Mouse (Mus musculus) C2C12 (cell line): ENCODE data around the gene Gpr153. TPM values are rescaled to one million over a fixed set of nuclear protein-coding genes. Genes with fewer than 3 reads are reported as not detected.

Experiments used
- H3K27me3 ChIP-seq: one replicate; pipeline ENCODE4 v1.6.1; 2011; ENCODE audit not compliant: control insufficient read depth, insufficient read depth, insufficient read length
- H3K36me3 ChIP-seq: one replicate; pipeline ENCODE4 v1.6.1; 2011; ENCODE audit not compliant: control insufficient read depth, insufficient read depth
- H3K4me3 ChIP-seq: one replicate; pipeline ENCODE4 v1.5.1; 2011; ENCODE audit warnings: mild to moderate bottlenecking, control low read depth; ENCODE audit not compliant: poor library complexity, insufficient read depth, severe bottlenecking
- H3K79me2 ChIP-seq: one replicate; pipeline ENCODE4 v1.6.1; 2011; ENCODE audit not compliant: control insufficient read depth, insufficient read depth
- H3K79me3 ChIP-seq: one replicate; pipeline ENCODE4 v1.6.1; 2011; ENCODE audit warnings: low read depth, control low read depth
- H3ac ChIP-seq: one replicate; pipeline ENCODE3; 2011; ENCODE audit warnings: low read depth; ENCODE audit not compliant: control insufficient read depth, insufficient read length
- CEBPB ChIP-seq: IDR thresholded peaks from one replicate; pipeline ENCODE4 v1.6.1; 2011; ENCODE audit warnings: low read depth, mild to moderate bottlenecking, control low read depth, moderate library complexity
- CTCF ChIP-seq: IDR thresholded peaks from one replicate; pipeline ENCODE4 v1.5.1; 2011; ENCODE audit not compliant: control insufficient read depth, insufficient read depth, insufficient read length
- FOSL1 ChIP-seq: IDR thresholded peaks from one replicate; pipeline ENCODE4 v1.8.0; 2011; ENCODE audit warnings: mild to moderate bottlenecking, low read length; ENCODE audit not compliant: poor library complexity, insufficient read depth, severe bottlenecking
- MAX ChIP-seq: IDR thresholded peaks from one replicate; pipeline ENCODE4 v1.6.1; 2011; ENCODE audit warnings: mild to moderate bottlenecking, control low read depth
- MYOD1 ChIP-seq: IDR thresholded peaks from one replicate; pipeline ENCODE4 v1.6.1; 2011; ENCODE audit warnings: low read depth; ENCODE audit not compliant: control insufficient read depth, insufficient read length
- MYOG ChIP-seq: IDR thresholded peaks from one replicate; pipeline ENCODE4 v1.6.1; 2011; ENCODE audit not compliant: control insufficient read depth, insufficient read length; ENCODE audit errors: extremely low read depth
- USF1 ChIP-seq: IDR thresholded peaks from one replicate; pipeline ENCODE4 v1.6.1; 2011; ENCODE audit warnings: low read depth, mild to moderate bottlenecking, control low read depth, moderate library complexity
- polyA plus RNA-seq: library from polyadenylated mRNA; unstranded; fragments of >200 nt; fragmentation: generic; extraction: Trizol; gene quantifications from one replicate; pipeline ENCODE4 v1.2.1, GENCODE M21; 2012; ENCODE audit warnings: missing spikeins

Gene Gpr153
- polyA plus RNA-seq, 1 experiment: 5.4 TPM

DNA sequence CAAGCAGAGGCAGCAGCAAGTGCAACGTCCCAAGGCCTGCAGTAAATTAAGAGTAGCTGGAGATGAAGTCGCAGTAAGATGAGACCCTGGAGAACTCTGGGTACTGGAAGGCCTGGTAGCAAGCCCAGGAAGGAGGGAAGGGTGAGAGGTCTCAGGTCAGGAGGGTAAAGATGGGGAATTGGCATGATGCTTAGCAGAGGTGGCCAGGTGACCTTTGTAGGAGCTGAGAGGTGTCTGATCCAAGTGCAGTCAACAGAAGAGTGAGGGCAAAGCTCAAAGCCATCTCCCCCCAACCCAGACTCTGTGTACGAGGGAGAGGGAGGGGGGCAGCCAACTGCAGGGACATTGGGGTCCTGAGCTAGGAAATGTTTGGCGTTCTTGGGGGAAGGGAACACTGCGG, 47.4 kb downstream of the Gpr153 start:
- Histone ChIP-seq H3K79me3 (peaks cover 7% of the 10 kb centered on the region), H3ac (no peak overlapping the region), H3K4me3 (no peak overlapping the region), H3K36me3 (no peaks in the 10 kb centered on the region), H3K79me2 (peaks cover 9% of the 10 kb centered on the region), H3K27me3 (peaks cover 3% of the 10 kb centered on the region)
- TF ChIP-seq MYOG (no peak), MAX (no peak)

DNA sequence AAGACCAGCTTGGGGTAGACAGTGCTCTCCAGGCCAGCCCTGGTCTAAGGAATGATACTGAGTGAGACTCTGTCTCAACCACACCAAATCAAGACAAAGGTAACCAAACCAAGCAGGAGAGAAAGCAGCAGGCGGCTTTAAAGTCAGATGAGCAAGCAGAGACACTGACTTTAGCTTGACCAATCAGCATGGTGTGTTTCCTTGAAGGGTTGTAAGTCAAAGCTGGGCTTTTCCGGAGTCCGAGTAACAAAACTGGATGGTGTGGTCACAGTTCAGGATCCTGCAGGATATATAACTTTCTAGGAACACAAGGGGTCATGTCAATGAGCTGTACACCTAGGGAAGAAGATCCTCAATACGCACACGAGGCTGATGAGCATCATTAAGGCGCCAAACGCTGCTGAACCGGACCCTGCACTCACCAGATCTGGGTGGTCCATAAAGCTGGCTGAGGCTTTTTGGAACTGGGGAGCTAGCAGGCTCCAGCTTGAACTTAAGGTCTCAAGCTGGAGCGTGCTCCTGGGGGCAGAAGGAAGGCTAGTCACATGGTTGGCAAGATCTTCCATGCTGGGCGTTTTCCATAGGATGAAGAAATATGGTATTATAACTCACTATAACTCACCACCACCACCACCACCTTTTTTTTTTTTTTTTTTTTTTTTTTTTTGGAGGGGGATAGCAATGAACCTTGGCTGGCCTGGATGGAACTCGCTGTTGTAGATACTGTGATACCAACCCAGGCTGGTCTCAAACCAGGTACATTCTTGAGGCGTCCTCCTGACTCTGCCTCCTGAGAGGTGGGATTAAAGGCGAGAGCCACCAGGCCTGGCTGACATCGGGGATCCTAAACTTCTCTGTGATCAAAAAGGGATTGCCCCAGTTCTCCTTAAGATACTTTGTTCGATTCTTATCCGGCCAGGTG, 50.9 kb downstream of the Gpr153 start:
- Histone ChIP-seq H3K4me3 (peak overlapping the region; percentile 24), H3K79me3 (peaks cover 40% of the 10 kb centered on the region), H3K36me3 (peaks cover 30% of the 10 kb centered on the region), H3K27me3 (no peaks in the 10 kb centered on the region), H3K79me2 (peaks cover 43% of the 10 kb centered on the region), H3ac (no peak overlapping the region)
- TF ChIP-seq MYOD1 (no peak), MYOG (no peak)

DNA sequence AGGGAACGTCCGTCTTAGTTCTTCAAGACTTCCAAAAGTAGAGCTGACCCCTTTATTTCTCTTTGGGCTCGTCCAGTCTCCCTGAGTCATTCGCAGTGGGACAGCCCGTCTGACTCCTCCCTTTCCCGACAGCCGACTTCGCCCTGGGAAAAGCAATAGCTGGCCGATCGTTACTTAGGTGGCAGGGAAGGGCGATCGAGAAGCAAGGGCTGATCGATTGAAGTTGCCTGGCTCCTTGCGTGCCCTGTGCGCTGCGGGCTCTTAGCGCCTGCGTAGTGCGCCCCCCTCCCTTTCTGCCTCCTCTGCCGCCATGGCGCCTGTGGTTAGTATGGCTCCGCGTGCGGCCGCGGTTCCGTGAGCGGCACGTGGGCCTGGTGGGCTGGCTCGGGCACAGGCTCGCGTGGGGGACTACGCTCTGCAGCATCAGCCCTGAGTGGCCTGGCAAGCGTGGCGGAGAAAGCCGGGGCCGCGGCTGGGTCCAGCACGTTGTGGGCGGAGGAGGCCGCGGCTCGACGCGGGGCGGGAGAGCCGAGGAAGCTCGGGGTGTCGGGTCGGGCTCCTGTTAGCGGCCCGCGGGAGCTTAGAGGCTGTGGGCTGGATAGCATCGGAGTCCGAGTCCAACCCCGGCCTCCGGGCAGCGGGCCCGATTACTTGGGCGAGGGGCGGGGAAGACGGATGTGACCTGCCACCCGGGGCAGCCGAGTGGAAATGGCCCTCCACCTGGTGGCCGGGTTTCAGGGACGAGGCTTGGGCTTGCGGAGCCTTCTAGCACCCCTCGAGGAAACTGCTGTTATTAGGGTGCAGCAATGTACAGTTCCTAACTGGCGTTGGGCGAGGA, 51.8 kb downstream of the Gpr153 start, which contains the start of gene Rpl22:
TSS of gene Rpl22 (plus strand) at position 169 of the 838 bp plus-strand sequence.
- peaks cover 48% of the 10 kb centered on the region for H3K79me3 ChIP-seq
- peak within 1 kb of the TSS; percentile 90 for H3ac ChIP-seq
- TF ChIP-seq MYOD1 (no peak), MAX (peak; percentile 93)
- no peaks in the 10 kb centered on the region for H3K27me3 ChIP-seq
- H3K79me2 ChIP-seq: peaks cover 52% of the 10 kb centered on the region
- peak within 1 kb of the TSS; percentile 91 for H3K4me3 ChIP-seq
- H3K36me3 ChIP-seq: peaks cover 39% of the 10 kb centered on the region

DNA sequence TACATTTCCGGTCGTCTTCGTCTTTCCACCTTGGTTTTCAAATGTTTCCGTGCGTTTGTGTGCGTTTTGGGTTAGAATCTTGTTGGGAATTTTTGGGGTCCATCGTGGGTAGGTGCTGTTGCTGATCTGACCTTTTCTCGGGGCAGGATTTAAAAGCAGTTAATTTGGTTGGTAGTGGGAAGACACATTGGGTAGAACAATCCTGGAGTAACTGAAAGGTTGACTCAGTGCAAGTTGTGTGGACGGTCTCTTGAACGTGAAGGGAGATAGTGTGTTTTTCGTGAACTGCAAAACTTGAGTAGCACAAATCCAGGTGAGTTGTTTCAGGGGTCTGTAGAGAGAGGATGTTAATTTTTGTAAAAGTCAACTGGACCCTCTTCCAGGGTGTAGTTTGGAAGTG, 52.5 kb downstream of the Gpr153 start:
- TF ChIP-seq MAX (no peak), FOSL1 (no peak), USF1 (no peak), MYOD1 (no peak), MYOG (no peak), CEBPB (no peak), CTCF (no peak)
- Histone ChIP-seq H3K36me3 (peaks cover 46% of the 10 kb centered on the region), H3ac (peak overlapping the region; percentile 90), H3K79me2 (peaks cover 60% of the 10 kb centered on the region), H3K27me3 (no peaks in the 10 kb centered on the region), H3K79me3 (peaks cover 54% of the 10 kb centered on the region), H3K4me3 (peak overlapping the region; percentile 91)

DNA sequence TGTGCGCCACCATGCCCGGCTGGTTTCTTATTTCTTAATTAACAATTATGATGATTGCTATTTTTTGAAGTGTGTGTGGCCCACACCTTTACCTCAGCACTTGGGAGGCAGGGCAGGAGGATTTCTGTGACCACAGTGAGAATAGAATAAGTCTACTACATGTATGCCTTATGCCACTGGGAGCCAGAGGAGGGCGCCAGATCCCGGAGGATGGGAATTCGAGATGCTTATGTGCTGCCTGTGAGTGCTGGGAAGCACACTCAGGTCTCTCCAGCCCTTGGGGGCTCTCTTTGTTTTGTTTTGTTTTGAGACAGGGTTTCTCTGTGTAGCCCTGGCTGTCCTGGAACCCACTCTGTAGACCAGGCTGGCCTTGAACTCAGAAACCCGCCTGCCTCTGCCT, 54.7 kb downstream of the Gpr153 start:
- Histone ChIP-seq H3K79me2 (peaks cover 68% of the 10 kb centered on the region), H3K27me3 (no peaks in the 10 kb centered on the region), H3K79me3 (peaks cover 65% of the 10 kb centered on the region), H3K4me3 (no peak overlapping the region), H3ac (no peak overlapping the region), H3K36me3 (peaks cover 67% of the 10 kb centered on the region)
- TF ChIP-seq USF1 (no peak), CEBPB (no peak), FOSL1 (no peak), MYOD1 (no peak), CTCF (no peak), MAX (no peak), MYOG (no peak)

DNA sequence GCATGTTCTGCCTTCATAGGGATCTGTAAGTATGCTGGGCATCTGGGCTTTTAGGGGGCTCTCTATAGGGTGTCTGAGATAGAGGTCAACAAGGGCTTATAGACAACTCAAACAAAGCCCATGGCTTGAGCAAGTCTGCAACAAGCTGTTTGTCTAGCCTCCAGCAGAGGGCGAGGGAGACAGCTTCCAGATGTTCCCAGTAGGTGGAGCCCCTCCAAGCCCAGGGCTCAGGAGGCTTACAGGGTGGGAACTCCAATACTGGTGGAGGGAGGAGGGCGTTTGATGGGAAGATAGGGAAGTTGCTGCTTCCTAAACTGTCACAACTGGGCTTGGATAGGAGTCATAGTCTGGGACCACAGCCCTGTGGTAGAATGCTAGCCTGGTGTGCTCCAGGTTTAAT, 58.9 kb downstream of the Gpr153 start:
- TF ChIP-seq MYOD1 (no peak), USF1 (no peak), FOSL1 (no peak), MAX (no peak), CEBPB (no peak), MYOG (no peak), CTCF (peak; percentile 90)
- peaks cover 77% of the 10 kb centered on the region for H3K36me3 ChIP-seq
- H3K27me3 ChIP-seq: no peaks in the 10 kb centered on the region
- H3K4me3 ChIP-seq: no peak overlapping the region
- peaks cover 43% of the 10 kb centered on the region for H3K79me3 ChIP-seq
- no peak overlapping the region for H3ac ChIP-seq
- H3K79me2 ChIP-seq: peaks cover 44% of the 10 kb centered on the region
